8 mouse cellular contexts compared by ENCODE assay signal in genomic region chr4:134450392-134451195, GRCm38 (mm10). TPM values are rescaled to one million over a fixed set of nuclear protein-coding genes. Genes with fewer than 3 reads are reported as not detected.
DNase-seq lines count a peak whose midpoint lies in the region; ATAC-seq and TF ChIP-seq lines count a peak whose summit lies in the region.

No protein-coding gene starts in this region.

- peaks cover 28% of the 10 kb centered on the region for H3K4me1 ChIP-seq in cerebellum, adult 2 months (ENCODE audit: control insufficient read depth, insufficient read depth, low read length)
- peaks cover 59% of the 10 kb centered on the region for H3K4me1 ChIP-seq in heart, embryonic 10.5 days
- H3K4me1 ChIP-seq in liver, embryonic 15.5 days (replicated peaks): peaks cover 6% of the 10 kb centered on the region; the same call in 1 of the 2 replicates
- peaks cover 37% of the 10 kb centered on the region for H3K4me1 ChIP-seq in thymus, adult 2 months (replicated peaks; ENCODE audit: control insufficient read depth, insufficient read depth, low read length)

- 12% methylated on average over 20 of the region's 20 CpGs for WGBS in cerebellum, adult 2 months
- WGBS in heart, embryonic 10.5 days: 22% methylated on average over 20 of the region's 20 CpGs
- WGBS in liver, embryonic 15.5 days (ENCODE audit: insufficient replicate concordance): 32% methylated on average over 20 of the region's 20 CpGs
- 85% methylated on average over 20 of the region's 20 CpGs for WGBS in thymus, adult 2 months

- no peak overlapping the region for H3K4me3 ChIP-seq in cerebellum, adult 2 months (replicated peaks; ENCODE audit: insufficient read depth, low read depth, low read length)
- H3K4me3 ChIP-seq in heart, embryonic 10.5 days: peak overlapping the region; percentile 31
- H3K4me3 ChIP-seq in liver, embryonic 15.5 days (replicated peaks): no peak overlapping the region
- no peak overlapping the region for H3K4me3 ChIP-seq in thymus, adult 2 months (ENCODE audit: control insufficient read depth, insufficient read depth, low read length)

- H3K9me3 ChIP-seq in heart, embryonic 10.5 days: no peaks in the 10 kb centered on the region
- H3K9me3 ChIP-seq in liver, embryonic 15.5 days (replicated peaks): no peaks in the 10 kb centered on the region

- H3K9ac ChIP-seq in liver, embryonic 15.5 days: no peak overlapping the region

- peak overlapping the region; percentile 18; the same call in 1 of the 2 replicates for H3K4me2 ChIP-seq in liver, embryonic 15.5 days

- no peaks in the 10 kb centered on the region for H3K36me3 ChIP-seq in heart, embryonic 10.5 days
- no peaks in the 10 kb centered on the region for H3K36me3 ChIP-seq in liver, embryonic 15.5 days (replicated peaks)
- H3K36me3 ChIP-seq in thymus, adult 2 months (ENCODE audit: control insufficient read depth, insufficient read depth, low read length): no peaks in the 10 kb centered on the region

- peak; percentile 15 to 34 for DNase-seq in adrenal gland, postnatal 36 days
- DNase-seq in adrenal gland, postnatal 4 days (ENCODE audit: low spot score in 2 of 2): no peak
- DNase-seq in cerebellum, adult 2 months: peak; percentile 76 to 81
- no peak for DNase-seq in heart, embryonic 10.5 days (ENCODE audit: low spot score)
- DNase-seq in kidney, adult 9 months: peak; percentile 88
- DNase-seq in right cerebral cortex, postnatal 36 days (ENCODE audit: low spot score in 2 of 2): peak; percentile 48 to 73
- DNase-seq in thymus, adult 2 months: no peak

- no peaks in the 10 kb centered on the region for H3K27me3 ChIP-seq in cerebellum, adult 2 months (ENCODE audit: control insufficient read depth, insufficient read depth, low read length)
- H3K27me3 ChIP-seq in heart, embryonic 10.5 days (ENCODE audit: insufficient read depth, poor library complexity, severe bottlenecking): peaks cover 60% of the 10 kb centered on the region
- peaks cover 72% of the 10 kb centered on the region for H3K27me3 ChIP-seq in liver, embryonic 15.5 days
- no peaks in the 10 kb centered on the region for H3K27me3 ChIP-seq in thymus, adult 2 months (ENCODE audit: control insufficient read depth, insufficient read depth, low read length)

- ATAC-seq in liver, embryonic 15.5 days (ENCODE audit: insufficient read depth): no peak

- TF ChIP-seq CTCF in cerebellum, adult 2 months (IDR thresholded peaks at IDR 0.05; ENCODE audit: borderline replicate concordance, insufficient read depth, low read depth, low read length): no peak
- no peak for TF ChIP-seq CTCF in thymus, adult 2 months (IDR thresholded peaks at IDR 0.05; ENCODE audit: borderline replicate concordance, control insufficient read depth, extremely low read depth, insufficient read depth, low read length, poor library complexity)

- H3K27ac ChIP-seq in cerebellum, adult 2 months (ENCODE audit: insufficient read depth, low read length): peak overlapping the region; percentile 90
- H3K27ac ChIP-seq in heart, embryonic 10.5 days: peak overlapping the region; percentile 65; the same call in 1 of the 2 replicates
- no peak overlapping the region for H3K27ac ChIP-seq in liver, embryonic 15.5 days (replicated peaks)
- H3K27ac ChIP-seq in thymus, adult 2 months (ENCODE audit: control insufficient read depth, insufficient read depth, low read length): no peak overlapping the region

- TF ChIP-seq POLR2A in cerebellum, adult 2 months (IDR thresholded peaks at IDR 0.05; ENCODE audit: borderline replicate concordance, insufficient read depth, low read length): peak; percentile 16; the same call in 1 of the 2 replicates
- no peak for TF ChIP-seq POLR2A in thymus, adult 2 months (IDR thresholded peaks at IDR 0.05; ENCODE audit: control insufficient read depth, extremely low read depth, insufficient read depth, low read length, poor library complexity)

RNA-seq across cellular contexts. Expression of gene Stmn1, which starts 17.5 kb away (rescaled TPM):
- 10 to 100 TPM; 46.2 to 53.5 TPM for total RNA-seq in adrenal gland, postnatal 36 days (2021)
- total RNA-seq in adrenal gland, postnatal 4 days (2021): 100 to 1,000 TPM; 233 to 289 TPM
- 361 and 454 TPM in 2 replicates for polyA plus RNA-seq in cerebellum, adult 2 months (2012; rRNA removed)
- 838 and 1,170 TPM in 2 replicates for polyA plus RNA-seq in heart, embryonic 10.5 days (2016; fragmentation: Nextera tagmentation; extraction: Ambion mirVana)
- polyA plus RNA-seq in liver, embryonic 15.5 days (2015; fragmentation: Nextera tagmentation; extraction: Ambion mirVana): 398 and 432 TPM in 2 replicates
- 134 and 274 TPM in 2 replicates for polyA plus RNA-seq in thymus, adult 2 months (2012; rRNA removed)

RNA-seq across cellular contexts. Expression of gene Paqr7, which starts 45.9 kb away (rescaled TPM):
- total RNA-seq in adrenal gland, postnatal 36 days (2021): 10 to 100 TPM; 38.7 to 56.9 TPM
- total RNA-seq in adrenal gland, postnatal 4 days (2021): 10 to 100 TPM; 36.8 to 40.5 TPM
- polyA plus RNA-seq in cerebellum, adult 2 months (2012; rRNA removed): 86.0 and 99.2 TPM in 2 replicates
- polyA plus RNA-seq in heart, embryonic 10.5 days (2016; fragmentation: Nextera tagmentation; extraction: Ambion mirVana): 7.8 and 14.5 TPM in 2 replicates
- polyA plus RNA-seq in liver, embryonic 15.5 days (2015; fragmentation: Nextera tagmentation; extraction: Ambion mirVana): 7.8 and 8.4 TPM in 2 replicates
- 47.6 and 52.0 TPM in 2 replicates for polyA plus RNA-seq in thymus, adult 2 months (2012; rRNA removed)

RNA-seq across cellular contexts. Expression of gene Pafah2, which starts 54.5 kb away (rescaled TPM):
- 10 to 100 TPM; 14.7 to 16.0 TPM for total RNA-seq in adrenal gland, postnatal 36 days (2021)
- total RNA-seq in adrenal gland, postnatal 4 days (2021): 10 to 100 TPM; 13.9 to 14.9 TPM
- 7.1 and 8.9 TPM in 2 replicates for polyA plus RNA-seq in cerebellum, adult 2 months (2012; rRNA removed)
- polyA plus RNA-seq in heart, embryonic 10.5 days (2016; fragmentation: Nextera tagmentation; extraction: Ambion mirVana): 8.0 and 9.6 TPM in 2 replicates
- 5.4 and 6.8 TPM in 2 replicates for polyA plus RNA-seq in liver, embryonic 15.5 days (2015; fragmentation: Nextera tagmentation; extraction: Ambion mirVana)
- polyA plus RNA-seq in thymus, adult 2 months (2012; rRNA removed): 12.2 and 12.3 TPM in 2 replicates

Comparison
In these comparisons a context has a peak if more than half of its experiments do, and no peak if none do; other contexts are left out.
1. DNase-seq: peak in adrenal gland, postnatal 36 days (2 of 2), cerebellum, adult 2 months (2 of 2), kidney, adult 9 months (single experiment) and right cerebral cortex, postnatal 36 days (2 of 2); none in adrenal gland, postnatal 4 days (0 of 2), heart, embryonic 10.5 days (single experiment) and thymus, adult 2 months (single experiment).
2. H3K27ac ChIP-seq: peak in cerebellum, adult 2 months (single experiment) and heart, embryonic 10.5 days (single experiment); none in liver, embryonic 15.5 days (single experiment) and thymus, adult 2 months (single experiment).